Comparison of ENCODE assay signal across 8 mouse cellular contexts in genomic region chr1:74713099-74713858, GRCm38 (mm10). TPM values are rescaled to one million over a fixed set of nuclear protein-coding genes. Genes with fewer than 3 reads are reported as not detected.
DNase-seq lines count a peak whose midpoint lies in the region; ATAC-seq and TF ChIP-seq lines count a peak whose summit lies in the region.

Gene Cyp27a1, plus strand, starts transcription at chr1:74713574.

- 0 out of 2 replicates have a peak, but pooled peaks have one; percentile 40 for ATAC-seq in hindbrain, embryonic 16.5 days
- peak; percentile 49 for ATAC-seq in megakaryocyte progenitor cell, adult 5-6 weeks (replicated peaks; ENCODE audit: poor library complexity)

- peak within 1 kb of the TSS; percentile 11 for H3K4me3 ChIP-seq in cortical plate, adult 2 months (ENCODE audit: insufficient read depth, low read length)
- peak within 1 kb of the TSS; percentile 44 for H3K4me3 ChIP-seq in hindbrain, embryonic 16.5 days (ENCODE audit: low read length)

- 0 out of 2 replicates have a peak within 1 kb of the TSS, but pooled peaks have one; percentile 4 for H3K27ac ChIP-seq in cortical plate, adult 2 months (ENCODE audit: insufficient read depth, low read length)
- no peak within 1 kb of the TSS for H3K27ac ChIP-seq in hindbrain, embryonic 16.5 days (ENCODE audit: low read depth, low read length)

- no peaks in the 10 kb centered on the region for H3K36me3 ChIP-seq in hindbrain, embryonic 16.5 days (ENCODE audit: control insufficient read depth, insufficient read depth, low read length)

- 1% methylated on average over 35 of the region's 35 CpGs for WGBS in hindbrain, embryonic 16.5 days

- H3K4me2 ChIP-seq in hindbrain, embryonic 16.5 days (ENCODE audit: low read length) = peak within 1 kb of the TSS; percentile 85

- H3K27me3 ChIP-seq in hindbrain, embryonic 16.5 days (replicated peaks; ENCODE audit: control insufficient read depth, insufficient read depth, low read length) = no peaks in the 10 kb centered on the region

- H3K4me1 ChIP-seq in cortical plate, adult 2 months (ENCODE audit: control insufficient read depth, insufficient read depth, low read length) = no peaks in the 10 kb centered on the region
- peaks cover 7% of the 10 kb centered on the region for H3K4me1 ChIP-seq in hindbrain, embryonic 16.5 days (ENCODE audit: control insufficient read depth, insufficient read depth, low read depth, low read length)

- TF ChIP-seq CTCF in cortical plate, adult 2 months (IDR thresholded peaks at IDR 0.05; ENCODE audit: extremely low read depth, insufficient read depth, low read length) = no peak

- no peaks in the 10 kb centered on the region for H3K9me3 ChIP-seq in hindbrain, embryonic 16.5 days (ENCODE audit: control insufficient read depth, low read length)

- peak; percentile 48 for DNase-seq in adrenal gland, adult 8-10 months
- DNase-seq in gastrocnemius, postnatal 25 days = peak; percentile 81
- DNase-seq in left cerebral cortex, postnatal 4 days = peak; percentile 32
- peak; percentile 11 for DNase-seq in right cerebral cortex, postnatal 25 days
- DNase-seq in adipocyte (ENCODE audit: low spot score) = no peak

- no peak for TF ChIP-seq POLR2A in cortical plate, adult 2 months (IDR thresholded peaks at IDR 0.05; ENCODE audit: extremely low read depth, insufficient read depth, low read length)

- intact Hi-C loops in left cerebral cortex, postnatal 4 days (cut with DNase I) = no loop called here

- H3K9ac ChIP-seq in hindbrain, embryonic 16.5 days (ENCODE audit: low read depth, low read length) = peak within 1 kb of the TSS; percentile 60

RNA-seq across cellular contexts. Expression of gene Cyp27a1, which starts in this region (rescaled TPM):
- total RNA-seq in adrenal gland, adult 8-10 months (2022) = 10 to 100 TPM; 12.2 to 28.3 (median 14.8) TPM
- polyA plus RNA-seq in cortical plate, adult 2 months (2012; rRNA removed) = 9.9 and 12.5 TPM in 2 replicates
- total RNA-seq in gastrocnemius, postnatal 25 days (2021) = 10 to 100 TPM; 32.4 to 36.4 TPM
- 2.4 and 3.5 TPM in 2 replicates for polyA plus RNA-seq in hindbrain, embryonic 16.5 days (2015; fragmentation: Nextera tagmentation; extraction: Ambion mirVana)
- under 1 TPM; 0.70 TPM for total RNA-seq in left cerebral cortex, postnatal 4 days (2021)
- total RNA-seq in megakaryocyte progenitor cell, adult 5-6 weeks (2015) = 2.4 and 10.6 TPM in 2 replicates
- total RNA-seq in megakaryocyte progenitor cell, adult 5-6 weeks (2017) = 4.5 and 5.2 TPM in 2 replicates

Comparison
In these comparisons a context has a peak if more than half of its experiments do, and no peak if none do; other contexts are left out.
1. Peak in DNase-seq in left cerebral cortex, postnatal 4 days; RNA of the gene not detected or under 1 TPM.